Mouse (Mus musculus) midbrain, embryonic 16.5 days (tissue): ENCODE measurements around the gene 1110008P14Rik. TPM values are rescaled to one million over a fixed set of nuclear protein-coding genes. Genes with fewer than 3 reads are reported as not detected.
A peak's percentile ranks its signal among the peaks of the same experiment; 100 is the strongest.

Experiments
- ATAC-seq: fragments of 200-750 bp; cut with Nextera tagmentation; 2 replicates; pipeline ENCODE4 v1.8.0; 2017; ENCODE audit warnings: moderate TSS enrichment
- H3K27ac ChIP-seq: fragments of 300-500 bp; sonication (generic); 2 replicates; pipeline ENCODE4 v1.5.1; 2014; ENCODE audit warnings: mild to moderate bottlenecking, low read length, mixed read lengths
- H3K27me3 ChIP-seq: fragments of 300-500 bp; sonication (generic); 2 replicates; pipeline ENCODE4 v1.6.1; 2014; ENCODE audit warnings: low read depth, low read length, mixed read lengths; ENCODE audit not compliant: control insufficient read depth, insufficient read depth
- H3K36me3 ChIP-seq: fragments of 300-500 bp; sonication (generic); 2 replicates; pipeline ENCODE4 v1.6.1; 2014; ENCODE audit warnings: mild to moderate bottlenecking, low read length, moderate library complexity, mixed read lengths; ENCODE audit not compliant: control insufficient read depth, insufficient read depth
- H3K4me1 ChIP-seq: fragments of 300-500 bp; sonication (generic); 2 replicates; pipeline ENCODE4 v1.6.1; 2014; ENCODE audit warnings: mild to moderate bottlenecking, low read length, mixed read lengths; ENCODE audit not compliant: control insufficient read depth, insufficient read depth
- H3K4me2 ChIP-seq: fragments of 300-500 bp; sonication (generic); 2 replicates; pipeline ENCODE4 v1.6.1; 2014; ENCODE audit warnings: mild to moderate bottlenecking, low read length, mixed read lengths
- H3K4me3 ChIP-seq: fragments of 300-500 bp; sonication (generic); 2 replicates; pipeline ENCODE4 v1.5.1; 2014; ENCODE audit warnings: low read depth, mild to moderate bottlenecking, low read length, moderate library complexity, mixed read lengths
- H3K9ac ChIP-seq: fragments of 300-500 bp; sonication (generic); 2 replicates; pipeline ENCODE4 v1.6.1; 2014; ENCODE audit warnings: low read depth, low read length, mixed read lengths
- H3K9me3 ChIP-seq: fragments of 300-500 bp; sonication (generic); replicated peaks from 2 replicates; pipeline ENCODE4 v1.6.1; 2014; ENCODE audit warnings: mild to moderate bottlenecking, low read length, mixed read lengths; ENCODE audit not compliant: control insufficient read depth, poor library complexity, severe bottlenecking
- WGBS: fragments of 180-500 bp; shearing (Covaris S2); extraction: QIAGEN DNeasy Blood & Tissue Kit; methylation state at CpG from one replicate; pipeline ENCODE4 v1.1.7; 2014; 5-methylcytosine and 5-hydroxymethylcytosine counted together
- polyA plus RNA-seq: library from polyadenylated mRNA; unstranded; fragments of >200 nt; fragmentation: Nextera tagmentation; extraction: Ambion mirVana; gene quantifications from 2 replicates; pipeline ENCODE4 v1.2.1, GENCODE M21; 2015

The 1110008P14Rik gene
- polyA plus RNA-seq, 1 experiment from 2014 or later: 132 TPM

GRCm38 (mm10) chr2:32353007-32353542 lies 28.7 kb downstream of the 1110008P14Rik start, which contains the start of gene Dnm1:
Gene Dnm1, minus strand, starts transcription at chr2:32353338.
- Histone ChIP-seq H3K9me3 (no peaks in the 10 kb centered on the region), H3K4me2 (peak within 1 kb of the TSS; percentile 69), H3K27me3 (no peaks in the 10 kb centered on the region), H3K9ac (peak within 1 kb of the TSS; percentile 92), H3K4me1 (peaks cover 24% of the 10 kb centered on the region), H3K4me3 (peak within 1 kb of the TSS; percentile 78), H3K36me3 (no peaks in the 10 kb centered on the region), H3K27ac (peak within 1 kb of the TSS; percentile 98)
- ATAC-seq: peak; percentile 70
- under 1% methylated on average over 57 of the region's 63 CpGs for WGBS

- Histone ChIP-seq H3K9ac (peak within 1 kb of the TSS; percentile 92), H3K4me3 (peak within 1 kb of the TSS; percentile 78), H3K4me2 (peak within 1 kb of the TSS; percentile 69), H3K9me3 (no peaks in the 10 kb centered on the region), H3K4me1 (peaks cover 24% of the 10 kb centered on the region), H3K36me3 (no peaks in the 10 kb centered on the region), H3K27ac (peak within 1 kb of the TSS; percentile 98), H3K27me3 (no peaks in the 10 kb centered on the region)
- ATAC-seq: peak; percentile 73
- WGBS: under 1% methylated on average over 42 of the region's 52 CpGs
Observed at GRCm38 (mm10) chr2:32352151-32353006, 29.4 kb downstream of the 1110008P14Rik start, which contains the start of gene Ciz1. Gene Ciz1, plus strand, starts transcription at chr2:32352327.

DNA sequence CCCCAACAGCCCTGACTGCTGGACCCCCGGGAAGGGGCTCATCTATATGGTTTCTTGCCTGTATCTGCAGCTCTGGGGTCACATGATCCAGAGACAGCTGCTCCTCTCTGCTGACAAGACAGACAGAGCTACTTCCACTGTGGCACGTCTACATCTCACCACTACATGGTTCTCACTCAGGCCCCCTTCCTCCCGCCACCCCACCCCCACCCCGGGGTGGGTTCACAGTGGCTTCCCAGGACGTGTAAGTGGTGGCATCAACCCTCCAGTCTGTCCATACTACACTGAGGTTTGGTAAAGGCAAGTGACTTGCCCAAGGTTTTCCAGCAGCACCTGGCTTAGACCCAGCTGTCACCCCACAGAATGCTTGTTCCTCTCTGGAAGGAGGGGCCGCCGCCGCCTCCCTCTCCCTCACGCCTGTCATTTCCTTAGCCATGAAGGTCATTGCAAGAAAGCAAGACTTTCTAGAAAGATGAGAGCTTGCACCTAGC lies 30.2 kb downstream of the 1110008P14Rik start:
- Histone ChIP-seq H3K9me3 (no peaks in the 10 kb centered on the region), H3K27me3 (no peaks in the 10 kb centered on the region)
- 44% methylated on average over 9 of the region's 9 CpGs for WGBS

GRCm38 (mm10) chr2:32350471-32351051 lies 31.2 kb downstream of the 1110008P14Rik start:
- Histone ChIP-seq H3K9ac (peak overlapping the region; percentile 92; the same call in 1 of the 2 replicates), H3K27ac (no peak overlapping the region), H3K4me2 (peak overlapping the region; percentile 69), H3K9me3 (no peaks in the 10 kb centered on the region), H3K36me3 (no peaks in the 10 kb centered on the region), H3K27me3 (no peaks in the 10 kb centered on the region), H3K4me3 (peak overlapping the region; percentile 78; the same call in 1 of the 2 replicates), H3K4me1 (peaks cover 24% of the 10 kb centered on the region)
- no peak for ATAC-seq
- 58% methylated on average over 13 of the region's 13 CpGs for WGBS

More for the DNA sequence above, 30.2 kb downstream of the 1110008P14Rik start:
- peak overlapping the region; percentile 69 for H3K4me2 ChIP-seq
- H3K4me3 ChIP-seq: peak overlapping the region; percentile 78
- H3K36me3 ChIP-seq: no peaks in the 10 kb centered on the region
- H3K9ac ChIP-seq: peak overlapping the region; percentile 92
- ATAC-seq: no peak; the same call in 1 of the 2 replicates
- peak overlapping the region; percentile 98 for H3K27ac ChIP-seq
- H3K4me1 ChIP-seq: peaks cover 24% of the 10 kb centered on the region

DNA sequence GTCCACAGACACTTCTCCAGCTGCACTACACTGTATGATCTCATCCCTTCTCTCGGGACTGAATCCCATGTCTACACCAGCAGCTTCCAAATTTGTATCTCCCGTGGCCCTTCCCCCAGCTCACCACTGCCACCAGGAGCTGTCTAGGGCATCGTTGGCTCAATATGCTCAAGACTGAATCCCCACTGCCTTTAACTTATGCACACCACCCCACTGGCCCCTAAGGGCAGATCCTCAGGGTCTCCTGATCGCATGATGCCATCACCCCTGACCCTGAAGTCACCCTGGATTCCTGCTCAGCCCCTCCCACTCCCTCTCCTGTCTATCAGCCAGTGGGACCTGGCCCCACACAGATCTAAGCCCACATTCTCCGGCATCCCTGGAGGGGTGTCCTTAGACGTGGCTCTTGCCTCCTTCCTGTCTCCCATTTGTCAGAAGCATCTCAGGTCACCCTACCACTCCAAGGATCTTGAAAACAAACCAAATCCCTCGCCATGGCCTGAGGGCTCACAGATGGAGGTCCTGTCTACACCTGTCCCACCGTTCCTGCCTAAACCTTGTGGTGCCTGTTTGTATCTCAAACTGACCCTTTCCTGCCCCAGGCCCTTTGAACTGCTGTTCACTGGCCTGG lies 32.0 kb downstream of the 1110008P14Rik start:
- Histone ChIP-seq H3K4me1 (peaks cover 24% of the 10 kb centered on the region), H3K27ac (no peak overlapping the region), H3K9ac (no peak overlapping the region), H3K4me3 (no peak overlapping the region), H3K9me3 (no peaks in the 10 kb centered on the region), H3K27me3 (no peaks in the 10 kb centered on the region), H3K4me2 (no peak overlapping the region), H3K36me3 (no peaks in the 10 kb centered on the region)
- 74% methylated on average over 8 of the region's 8 CpGs for WGBS
- no peak for ATAC-seq

GRCm38 (mm10) chr2:32348311-32348710 lies 33.4 kb downstream of the 1110008P14Rik start:
- Histone ChIP-seq H3K9ac (no peak overlapping the region), H3K4me1 (peaks cover 20% of the 10 kb centered on the region), H3K27ac (no peak overlapping the region), H3K9me3 (no peaks in the 10 kb centered on the region), H3K36me3 (no peaks in the 10 kb centered on the region), H3K4me3 (no peak overlapping the region), H3K4me2 (no peak overlapping the region), H3K27me3 (no peaks in the 10 kb centered on the region)
- 87% methylated on average over 11 of the region's 11 CpGs for WGBS
- no peak for ATAC-seq

- Histone ChIP-seq H3K4me2 (no peak overlapping the region), H3K36me3 (no peaks in the 10 kb centered on the region), H3K27me3 (no peaks in the 10 kb centered on the region), H3K9ac (no peak overlapping the region), H3K9me3 (no peaks in the 10 kb centered on the region), H3K4me3 (no peak overlapping the region), H3K4me1 (peaks cover 28% of the 10 kb centered on the region), H3K27ac (no peak overlapping the region)
- ATAC-seq: no peak
- 83% methylated on average over 6 of the region's 6 CpGs for WGBS
Observed at GRCm38 (mm10) chr2:32347019-32347418, 34.7 kb downstream of the 1110008P14Rik start.

DNA sequence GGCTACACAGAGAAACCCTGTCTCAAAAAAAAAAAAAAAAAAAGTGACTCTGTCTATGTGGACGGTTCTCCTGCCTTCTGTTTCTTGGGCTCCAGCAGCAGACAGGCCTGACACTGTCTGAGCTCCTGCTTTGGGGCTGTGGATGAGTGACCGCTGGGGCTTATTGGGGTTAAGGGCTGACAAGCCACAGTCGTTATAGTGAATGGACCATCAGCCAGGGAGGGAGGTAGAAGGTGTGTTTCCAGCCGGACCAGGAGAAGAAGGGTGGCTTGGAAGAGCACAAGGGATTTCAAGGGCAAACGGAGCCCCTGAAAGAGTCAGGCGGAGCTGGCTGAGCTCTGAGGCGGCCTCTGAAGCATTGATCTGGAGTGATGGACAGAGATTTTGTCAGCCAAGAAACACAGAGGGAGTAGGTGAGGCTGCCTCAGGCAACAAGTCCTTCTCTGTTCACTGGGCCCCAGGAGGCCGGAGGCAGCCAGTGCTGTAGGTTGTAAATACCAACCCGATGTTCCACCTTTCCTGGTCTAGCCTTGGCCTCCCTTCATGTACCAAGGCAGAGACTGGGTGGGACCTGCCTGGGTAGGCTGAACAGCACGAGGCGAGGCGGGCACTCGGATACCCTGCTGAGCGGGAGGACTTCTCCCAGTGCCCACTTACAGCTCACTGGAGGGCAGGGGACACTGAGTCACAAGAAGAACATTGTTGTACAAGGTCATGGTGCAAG lies 37.0 kb downstream of the 1110008P14Rik start:
- no peak overlapping the region for H3K4me3 ChIP-seq
- no peak overlapping the region for H3K27ac ChIP-seq
- H3K36me3 ChIP-seq: peaks cover 6% of the 10 kb centered on the region; the same call in 1 of the 2 replicates
- H3K4me2 ChIP-seq: no peak overlapping the region
- no peak overlapping the region for H3K9ac ChIP-seq
- no peaks in the 10 kb centered on the region for H3K9me3 ChIP-seq
- H3K27me3 ChIP-seq: no peaks in the 10 kb centered on the region
- H3K4me1 ChIP-seq: peaks cover 8% of the 10 kb centered on the region
- no peak for ATAC-seq
- WGBS: 67% methylated on average over 14 of the region's 14 CpGs
